Mouse (Mus musculus): ENCODE measurements around the gene Trmo.

DNA sequence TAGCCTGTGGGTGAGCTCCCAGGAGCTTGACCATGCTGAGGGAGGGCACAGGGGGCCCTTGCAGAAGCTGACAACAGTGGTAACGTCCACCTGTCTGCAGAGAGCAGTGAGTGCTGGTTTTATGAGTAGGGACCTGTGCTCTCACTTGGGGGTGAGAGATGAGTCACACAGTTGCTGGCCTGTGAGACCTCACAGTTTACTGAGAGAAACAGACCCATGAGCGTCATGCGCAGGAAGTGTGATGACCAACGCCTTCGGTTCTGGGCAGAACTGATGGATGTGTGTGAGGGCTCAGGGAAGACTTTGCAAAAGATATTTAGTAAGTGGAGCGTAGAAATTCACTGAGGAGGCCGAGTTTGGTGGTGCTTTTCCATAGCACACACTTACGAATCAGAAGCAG lies 33.4 kb upstream of the Trmo start:
- TF ChIP-seq POLR2A (IDR thresholded peaks at IDR 0.05; ENCODE audit: control insufficient read depth in 1 of 2, insufficient read depth in 1 of 2, low read depth in 1 of 2, low read length in 2 of 2, poor library complexity in 1 of 2) (no peak), CTCF (IDR thresholded peaks at IDR 0.05 in 2 of 3, conservative IDR thresholded peaks at IDR 0.05 in 1 of 3; ENCODE audit: control insufficient read depth in 1 of 3, insufficient read depth in 1 of 3, low read depth in 2 of 3, low read length in 3 of 3, poor library complexity in 1 of 3, severe bottlenecking in 1 of 3) (no peak), POLR2AphosphoS5 (IDR thresholded peaks at IDR 0.05; ENCODE audit: borderline replicate concordance, low read depth, low read length) (no peak), MXI1 (IDR thresholded peaks at IDR 0.05; ENCODE audit: low read depth, low read length) (no peak), CHD2 (IDR thresholded peaks at IDR 0.05; ENCODE audit: low read length) (no peak), NRF1 (IDR thresholded peaks at IDR 0.05; ENCODE audit: insufficient read depth, low read depth, low read length, poor library complexity, severe bottlenecking) (no peak)
